Mouse (Mus musculus) layer of hippocampus, adult 2 months (tissue): ENCODE results near the gene Lingo3. TPM values are rescaled to one million over a fixed set of nuclear protein-coding genes. Genes with fewer than 3 reads are reported as not detected.
A peak's percentile ranks its signal among the peaks of the same experiment; 100 is the strongest.

ENCODE experiments used
- DNase-seq, 2 experiments: peaks; one replicate each; pipeline ENCODE4 v3.0.0; 2022; ENCODE audit warnings: low spot score in 2 of 2
- H3K27ac ChIP-seq: fragments of 200-600 bp; 2 replicates; pipeline ENCODE4 v1.8.1; 2022
- H3K4me3 ChIP-seq: fragments of 200-600 bp; 2 replicates; pipeline ENCODE4 v1.8.1; 2022; ENCODE audit warnings: mild to moderate bottlenecking
- CTCF ChIP-seq: fragments of 200-600 bp; conservative IDR thresholded peaks from 2 replicates; pipeline ENCODE4 v1.8.1; 2022; ENCODE audit warnings: antibody characterized with exemption, mild to moderate bottlenecking, moderate library complexity
- total RNA-seq, 2 experiments: library from RNA; stranded (reverse); gene quantifications; 2 replicates each; pipeline ENCODE4 v1.2.3; 2021

Gene Lingo3
- total RNA-seq, 2 experiments from 2014 or later, result 49.4 to 54.3 TPM

GRCm38 (mm10) chr10:80798150-80799006 is 45.5 kb downstream of the Lingo3 start, which contains the start of the genes Sf3a2 and Plekhj1:
TSS of gene Sf3a2 (plus strand) at chr10:80798198.
TSS of gene Plekhj1 (minus strand) at chr10:80798626.
- Histone ChIP-seq H3K27ac (peak within 1 kb of the TSS; percentile 99), H3K4me3 (peak within 1 kb of the TSS; percentile 93)
- DNase-seq, result peak; percentile 95
- TF ChIP-seq CTCF, result peak; percentile 40; the same call in 1 of the 2 replicates

GRCm38 (mm10) chr10:80797186-80798149 is 46.4 kb downstream of the Lingo3 start:
- H3K27ac ChIP-seq, result peak overlapping the region; percentile 99
- TF ChIP-seq CTCF, result no peak
- no peak for DNase-seq
- peak overlapping the region; percentile 93 for H3K4me3 ChIP-seq

GRCm38 (mm10) chr10:80796307-80796848 is 47.5 kb downstream of the Lingo3 start:
- Histone ChIP-seq H3K4me3 (peak overlapping the region; percentile 93; the same call in 1 of the 2 replicates), H3K27ac (peak overlapping the region; percentile 99)
- no peak for TF ChIP-seq CTCF
- DNase-seq, result no peak

- no peak for DNase-seq
- Histone ChIP-seq H3K4me3 (no peak overlapping the region), H3K27ac (peak overlapping the region; percentile 99; the same call in 1 of the 2 replicates)
- TF ChIP-seq CTCF, result no peak
These were observed 49.1 kb downstream of the Lingo3 start for GRCm38 (mm10) chr10:80794750-80795149.

- H3K27ac ChIP-seq, result no peak overlapping the region
- DNase-seq, result no peak
- H3K4me3 ChIP-seq, result no peak overlapping the region
- no peak for TF ChIP-seq CTCF
These were observed 50.0 kb downstream of the Lingo3 start for GRCm38 (mm10) chr10:80793803-80794202.

GRCm38 (mm10) chr10:80793033-80793784 is 50.6 kb downstream of the Lingo3 start:
- TF ChIP-seq CTCF, result no peak
- H3K4me3 ChIP-seq, result no peak overlapping the region
- DNase-seq, result no peak
- H3K27ac ChIP-seq, result peak overlapping the region; percentile 88

GRCm38 (mm10) chr10:80792175-80793032 is 51.4 kb downstream of the Lingo3 start:
- TF ChIP-seq CTCF, result no peak
- no peak overlapping the region for H3K4me3 ChIP-seq
- peak overlapping the region; percentile 88 for H3K27ac ChIP-seq
- DNase-seq, result no peak

- no peak for DNase-seq
- Histone ChIP-seq H3K4me3 (no peak overlapping the region), H3K27ac (peak overlapping the region; percentile 88)
These were observed 52.2 kb downstream of the Lingo3 start for GRCm38 (mm10) chr10:80791476-80792174.

GRCm38 (mm10) chr10:80790761-80791404 is 53.0 kb downstream of the Lingo3 start:
- Histone ChIP-seq H3K27ac (peak overlapping the region; percentile 88; the same call in 1 of the 2 replicates), H3K4me3 (no peak overlapping the region)
- DNase-seq, result no peak
- TF ChIP-seq CTCF, result no peak

More at GRCm38 (mm10) chr10:80791476-80792174, 52.2 kb downstream of the Lingo3 start:
- TF ChIP-seq CTCF, result 0 out of 2 replicates have a peak, but pooled peaks have one; percentile 4

GRCm38 (mm10) chr10:80787517-80787916 is 56.3 kb downstream of the Lingo3 start:
- no peak for DNase-seq
- no peak for TF ChIP-seq CTCF
- Histone ChIP-seq H3K27ac (no peak overlapping the region), H3K4me3 (no peak overlapping the region)
